Mouse (Mus musculus) embryonic fibroblast, embryonic 13.5 days (primary cell): ENCODE measurements around the gene Ssxb2.
"Not testable (repeated sequence)": the region's sequence is repeated elsewhere in the genome, so short reads cannot be mapped to it uniquely, and the experiment has no call there.

ENCODE experiments used
- CTCF ChIP-seq: IDR thresholded peaks from 2 replicates; pipeline ENCODE4 v1.5.1; 2011; ENCODE audit warnings: mild to moderate bottlenecking, control low read depth, low read length, moderate library complexity, borderline replicate concordance; ENCODE audit not compliant: insufficient read depth
- POLR2A ChIP-seq: IDR thresholded peaks from 2 replicates; pipeline ENCODE4 v1.6.1; 2011; ENCODE audit warnings: low read depth, mild to moderate bottlenecking, control low read depth, low read length, moderate library complexity

DNA sequence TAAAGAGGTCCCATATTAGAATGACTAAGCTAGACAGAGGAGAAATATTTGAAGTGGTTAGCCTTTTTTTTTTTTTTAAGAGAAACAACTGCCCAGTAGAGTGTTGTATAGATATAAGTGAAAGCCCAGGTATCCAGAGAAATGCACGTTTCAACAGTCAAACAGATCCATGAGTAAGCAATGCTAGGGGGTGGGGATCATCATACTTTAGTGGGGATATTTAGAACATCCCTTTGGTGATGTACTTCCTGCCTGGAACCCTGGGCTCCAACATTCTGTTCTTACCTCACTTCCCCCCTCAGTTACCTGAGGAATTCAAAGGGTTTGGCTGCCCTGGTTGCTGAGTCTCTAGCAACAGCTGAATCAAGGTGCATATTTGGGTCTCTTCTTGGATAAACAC is 48.5 kb downstream of the Ssxb2 start, which contains the start of gene Ssxb1:
- not testable (repeated sequence) for TF ChIP-seq CTCF, POLR2A
